Mouse (Mus musculus) ZHBTc4 (cell line): ENCODE data around the gene Ganab.
A peak's percentile ranks its signal among the peaks of the same experiment; 100 is the strongest.
"Not testable (repeated sequence)": the region's sequence is repeated elsewhere in the genome, so short reads cannot be mapped to it uniquely, and the experiment has no call there.

Experiments
- DNase-seq: peaks from one replicate; pipeline ENCODE4 v3.0.0-alpha.2; 2011; ENCODE audit warnings: low read depth, low spot score

Ganab gene

DNA sequence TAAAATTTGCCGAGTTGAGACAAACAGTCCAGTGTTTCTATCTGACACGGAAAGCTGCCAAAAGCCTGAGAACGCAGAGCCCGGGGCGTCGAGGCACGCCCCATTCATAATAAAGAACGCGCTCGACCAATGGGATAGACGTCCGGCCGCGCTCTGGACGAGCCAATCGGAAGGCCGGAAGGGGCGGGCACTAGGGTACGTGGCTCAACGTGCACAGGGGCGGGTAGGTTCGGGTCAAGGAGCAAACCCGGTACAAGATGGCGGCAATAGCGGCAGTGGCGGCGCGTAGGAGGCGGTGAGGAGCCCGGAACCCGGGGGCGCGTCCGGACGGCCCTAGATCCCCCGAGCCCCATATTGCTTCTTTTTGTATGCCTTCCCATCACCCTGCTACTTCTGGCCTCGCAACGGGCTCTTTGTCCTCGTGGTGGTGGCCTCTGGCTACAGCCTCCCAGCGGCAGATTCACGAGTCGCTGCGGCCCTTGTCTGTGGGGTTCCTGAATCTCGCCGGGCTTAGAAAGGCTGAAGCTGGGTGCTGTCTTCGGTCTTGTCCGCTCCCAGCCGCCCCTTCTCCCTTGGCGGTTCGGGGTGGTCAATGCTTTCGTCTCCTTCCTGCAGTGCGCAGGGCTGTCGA is at the start of gene Ganab:
TSS of gene Ganab (plus strand) at position 207 of the 631 bp plus-strand sequence.
- DNase-seq: peak; percentile 99

DNA sequence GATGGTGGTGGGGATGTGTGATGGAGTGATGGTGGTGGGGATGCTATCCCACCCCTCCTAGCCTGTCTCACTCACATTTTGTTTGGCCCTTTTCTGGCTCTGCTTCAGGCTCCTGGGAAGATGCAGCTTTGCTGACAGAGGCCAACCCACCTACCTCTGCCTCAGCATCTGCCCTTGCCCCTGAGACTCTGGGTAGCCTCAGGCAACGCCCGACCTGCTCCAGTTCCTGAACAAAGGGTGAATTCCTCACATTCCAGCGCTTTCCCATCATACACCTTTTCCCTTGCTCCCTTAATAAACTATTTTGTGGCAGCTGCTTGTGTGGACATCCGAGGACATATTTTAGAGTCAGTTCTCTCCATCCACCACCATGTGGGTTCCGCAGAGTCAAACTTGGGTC is 49.5 kb upstream of the Ganab start:
- peak; percentile 76 for DNase-seq

DNA sequence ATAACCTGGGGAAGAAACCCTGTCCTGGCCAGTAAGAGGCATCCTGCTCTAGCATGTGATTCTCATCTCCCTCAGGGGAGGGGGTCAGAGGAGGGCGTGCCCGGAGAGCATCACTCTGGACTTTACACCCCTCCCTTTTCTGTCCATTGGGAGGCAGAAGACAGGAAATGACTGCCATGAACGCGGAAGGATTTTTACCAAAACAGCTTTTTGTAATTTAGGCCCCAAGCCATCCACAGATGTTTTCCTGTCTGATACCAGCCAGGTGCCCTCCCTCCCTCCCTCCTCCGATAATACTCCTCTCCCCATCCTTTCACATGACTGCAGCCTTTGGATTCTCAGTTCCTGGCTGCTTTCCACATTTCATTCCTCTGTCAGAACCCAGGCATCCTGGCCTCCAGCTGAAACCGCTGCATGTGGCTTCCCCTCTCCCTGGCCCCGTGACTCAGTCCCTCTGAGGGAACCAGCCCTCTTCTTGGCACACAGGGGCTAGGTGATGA is 47.4 kb upstream of the Ganab start, which contains the start of gene Lrrn4cl:
TSS of gene Lrrn4cl (plus strand) at position 367 of the 500 bp plus-strand sequence.
- peak; percentile 85 for DNase-seq

DNA sequence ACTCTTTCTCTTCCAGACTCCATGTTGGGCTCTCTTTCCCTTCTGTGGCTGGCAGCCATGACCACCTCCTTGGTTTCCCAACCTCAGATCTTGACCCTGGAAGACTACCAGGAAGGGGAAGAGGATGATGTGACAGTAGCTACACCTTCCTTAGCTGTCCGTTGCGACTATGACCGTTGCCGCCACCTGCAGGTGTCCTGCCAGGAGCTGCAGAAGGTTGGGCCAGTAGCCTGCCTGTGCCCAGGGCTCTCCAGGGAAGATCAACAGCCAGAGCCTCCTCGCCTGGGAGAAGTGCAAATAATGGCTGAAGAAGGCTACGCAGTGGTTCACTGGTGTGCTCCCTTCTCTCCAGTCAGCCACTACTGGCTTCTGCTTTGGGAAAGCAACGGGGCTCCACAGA is 46.2 kb upstream of the Ganab start:
- peak; percentile 39 for DNase-seq

DNA sequence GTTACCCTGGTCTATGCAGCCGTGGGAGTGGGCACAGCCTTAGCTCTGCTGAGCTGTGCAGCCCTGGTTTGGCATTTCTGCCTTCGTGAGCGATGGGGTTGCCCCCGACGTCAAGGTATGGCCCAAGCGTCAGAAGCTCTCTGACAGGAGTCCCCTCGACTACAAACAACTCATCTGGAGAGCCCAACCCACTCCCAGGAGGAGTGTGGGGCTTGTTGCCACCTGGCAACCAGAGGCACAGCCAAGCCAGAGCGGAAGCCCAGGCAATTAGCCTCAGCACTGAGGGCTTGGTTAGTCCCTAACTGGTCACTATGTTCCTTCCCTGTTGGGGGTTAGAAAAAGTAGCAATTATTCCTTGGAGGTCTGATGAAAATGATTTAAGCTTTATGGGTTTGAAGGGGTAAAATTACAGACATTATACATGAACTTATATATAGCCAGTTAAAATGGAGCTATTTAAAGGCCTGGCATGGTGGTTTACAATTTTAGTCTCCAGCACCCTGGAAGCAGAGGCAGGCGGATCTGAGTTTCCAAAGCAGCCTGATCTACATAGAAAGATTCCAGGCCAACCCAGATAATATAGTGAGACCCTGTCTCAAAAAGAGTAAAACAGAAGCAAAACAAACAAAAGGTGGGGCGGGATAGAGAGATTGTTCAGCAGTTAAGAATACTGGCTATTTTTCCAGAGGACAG is 45.5 kb upstream of the Ganab start:
- no peak for DNase-seq

DNA sequence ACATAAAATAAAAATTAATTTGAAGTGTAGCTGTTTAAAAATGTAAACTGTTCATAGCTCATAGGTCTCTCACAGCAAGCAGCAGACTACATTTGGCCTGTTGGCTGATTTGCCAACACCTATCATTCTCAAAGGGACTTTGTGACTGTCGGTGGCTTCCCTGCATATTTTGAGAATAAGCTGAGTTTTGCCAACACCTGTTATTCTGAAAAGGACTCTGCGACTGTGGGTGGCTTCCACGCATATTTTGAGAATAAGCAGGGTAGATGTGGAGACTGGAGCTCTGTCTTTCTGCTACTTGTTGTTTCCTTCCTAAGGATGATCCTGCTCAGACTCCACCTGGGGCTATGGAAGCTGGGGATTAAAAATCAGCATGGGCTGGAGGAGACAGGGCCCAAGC is 44.8 kb upstream of the Ganab start:
- DNase-seq: no peak

DNA sequence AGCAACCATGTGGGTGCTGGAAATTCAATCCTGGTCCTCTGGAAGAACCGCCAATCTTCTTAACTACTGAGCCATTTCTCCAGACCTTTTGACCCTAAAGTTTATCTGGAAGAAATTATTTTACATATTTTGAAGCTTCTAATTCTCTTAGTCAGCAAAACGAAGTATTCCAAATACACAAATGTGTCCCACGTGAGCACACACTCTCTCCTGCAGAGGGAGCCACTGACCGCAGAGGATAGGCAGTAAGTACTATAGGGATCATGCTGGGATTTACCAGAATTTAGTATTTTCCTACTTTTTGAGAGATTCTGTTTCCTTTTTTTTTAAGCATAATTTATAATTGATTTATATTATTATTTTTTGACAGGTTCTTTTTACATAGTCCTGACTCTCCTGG is 40.2 kb upstream of the Ganab start:
- DNase-seq: peak; percentile 77

DNA sequence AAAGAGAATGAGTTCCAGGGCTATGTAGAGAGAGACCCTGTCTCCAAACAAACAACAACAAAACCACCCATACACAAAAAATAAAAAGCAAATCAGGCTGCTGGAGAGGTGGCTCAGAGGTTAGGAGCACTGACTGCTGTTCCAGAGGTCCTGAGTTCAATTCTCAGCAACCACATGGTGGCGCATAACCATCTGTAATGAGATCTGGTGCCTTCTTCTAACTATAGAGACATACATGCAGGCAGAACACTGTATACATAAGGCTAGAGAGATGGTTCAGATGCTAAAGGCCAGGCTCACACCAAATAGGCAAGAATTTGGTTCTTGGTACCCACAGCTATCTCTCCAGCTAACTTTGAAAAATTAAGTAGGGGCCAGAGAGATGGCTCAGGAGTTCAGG is 38.9 kb upstream of the Ganab start:
- DNase-seq: no peak

DNA sequence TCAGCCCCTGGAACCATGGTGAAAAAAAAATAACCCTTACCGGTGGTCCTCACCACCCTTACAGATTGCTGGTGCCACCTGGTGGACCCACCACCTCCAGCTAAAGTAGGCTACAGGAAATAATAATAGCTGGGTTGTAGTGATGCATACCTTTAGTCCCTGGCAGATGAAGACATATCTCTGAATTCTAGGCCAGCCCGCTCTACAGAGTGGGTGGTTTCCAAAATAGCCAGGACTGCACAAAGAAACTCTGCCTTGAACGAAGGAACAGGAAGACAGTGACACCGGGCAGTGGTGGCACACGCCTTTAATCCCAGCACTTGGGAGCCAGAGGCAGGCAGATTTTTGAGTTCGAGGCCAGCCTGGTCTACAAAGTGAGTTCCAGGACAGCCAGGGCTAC is 33.6 kb upstream of the Ganab start:
- DNase-seq: no peak

DNA sequence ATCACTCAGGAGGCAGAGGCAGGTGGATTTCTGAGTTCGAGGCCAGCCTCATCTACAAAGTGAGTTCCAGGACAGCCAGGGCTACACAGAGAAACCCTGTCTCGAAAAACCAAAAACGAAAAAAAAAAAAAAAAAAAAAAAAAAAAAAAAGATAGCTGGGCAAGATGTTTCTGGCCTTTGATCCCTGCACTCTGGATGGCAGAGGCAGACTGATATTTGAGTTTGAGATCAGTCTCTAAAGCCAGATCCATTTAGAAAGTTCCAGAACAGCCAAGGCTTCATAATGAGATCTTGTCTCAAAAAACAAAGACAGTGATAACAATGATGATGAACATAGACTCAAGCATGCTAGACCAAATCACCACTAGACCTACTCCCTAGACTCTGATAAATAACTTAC is 27.5 kb upstream of the Ganab start:
- not testable (repeated sequence) for DNase-seq

DNA sequence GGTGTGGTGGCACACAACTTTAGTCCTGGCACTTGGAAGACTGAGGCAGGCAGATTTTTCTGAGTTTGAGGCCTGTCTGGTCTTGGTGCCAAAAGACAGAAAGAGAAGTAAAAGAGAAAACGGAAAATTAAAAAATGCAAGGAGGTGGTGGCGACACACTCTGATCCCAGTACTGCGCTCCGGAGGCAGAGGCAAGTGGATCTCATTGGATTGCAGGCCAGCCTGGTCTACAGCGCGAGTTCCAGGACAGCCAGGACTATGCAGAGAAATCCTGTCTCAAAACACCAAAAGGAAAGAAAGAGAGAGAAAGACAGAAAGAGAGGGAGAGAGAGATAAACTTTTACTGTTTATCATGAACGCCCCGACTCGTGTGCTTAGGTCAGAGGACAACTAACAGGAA is 27.0 kb upstream of the Ganab start:
- DNase-seq: no peak

DNA sequence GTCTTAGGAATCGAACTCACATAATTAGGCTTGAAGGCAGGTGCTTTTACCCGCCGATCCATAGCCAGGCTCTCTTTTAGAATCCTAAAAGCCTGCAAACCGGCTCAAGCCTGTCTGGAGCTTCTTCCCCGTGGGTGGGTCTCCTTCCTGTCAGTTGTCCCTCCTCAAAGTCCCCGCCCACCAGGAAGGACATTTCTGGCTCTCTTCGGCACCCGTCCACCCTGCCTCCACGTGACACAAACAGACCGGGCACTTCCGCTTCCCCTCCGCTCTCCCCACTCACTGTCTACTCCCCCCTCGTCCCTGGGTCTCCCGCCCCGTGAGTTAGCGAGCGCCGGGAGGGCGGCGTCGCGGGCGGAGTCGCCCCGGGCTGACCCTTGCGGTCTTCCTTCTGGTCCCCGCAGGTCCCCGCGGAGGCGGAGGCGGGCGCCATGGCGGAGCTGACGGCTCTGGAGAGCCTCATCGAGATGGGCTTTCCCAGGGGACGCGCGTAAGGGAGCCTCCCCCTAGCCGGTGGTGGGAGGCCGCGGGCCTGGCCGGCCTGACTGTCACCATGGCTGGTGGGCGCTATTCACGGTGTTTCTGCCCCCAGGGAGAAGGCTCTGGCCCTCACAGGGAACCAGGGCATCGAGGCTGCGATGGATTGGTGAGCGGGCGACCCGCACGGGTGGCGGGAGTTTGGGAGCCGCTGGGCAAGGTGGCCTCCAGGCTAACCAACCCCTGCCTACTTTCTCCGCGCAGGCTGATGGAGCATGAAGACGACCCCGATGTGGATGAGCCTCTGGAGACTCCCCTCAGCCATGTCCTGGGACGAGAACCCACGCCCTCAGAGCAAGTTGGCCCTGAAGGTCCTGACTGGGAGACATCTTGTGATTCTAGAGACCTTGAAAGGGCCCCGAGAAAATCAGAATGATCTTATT is 26.3 kb upstream of the Ganab start, which contains the start of gene Ubxn1:
TSS of gene Ubxn1 (plus strand) at position 230 of the 920 bp plus-strand sequence.
- DNase-seq: peak; percentile 99

DNA sequence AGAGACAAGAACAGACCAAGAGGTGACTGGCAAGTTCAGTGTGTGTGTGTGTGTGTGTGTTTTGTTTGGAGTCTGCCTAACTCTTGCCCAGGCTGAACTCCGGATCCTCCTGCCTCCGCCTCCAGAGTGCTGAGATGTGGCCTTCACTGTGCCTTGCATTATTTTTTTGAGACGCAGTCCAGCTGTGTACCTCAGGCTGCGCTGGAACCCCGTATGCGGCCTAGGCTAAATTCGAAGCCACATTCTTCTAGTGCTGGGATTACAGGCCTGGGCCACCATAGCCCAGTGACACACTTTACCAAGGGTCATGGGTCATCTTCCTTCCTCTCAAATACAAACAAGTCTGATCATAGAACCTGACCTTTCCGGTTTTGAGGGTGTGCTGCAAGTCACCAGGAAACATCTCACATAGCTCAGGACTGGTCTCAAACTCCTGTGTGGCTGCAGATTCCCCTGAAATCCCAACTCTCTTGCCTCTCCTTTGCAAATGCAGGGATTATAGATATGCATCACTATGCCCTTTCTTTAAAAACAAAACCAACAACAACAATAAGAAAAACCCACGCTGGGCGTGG is 25.5 kb upstream of the Ganab start:
- DNase-seq: peak; percentile 69

DNA sequence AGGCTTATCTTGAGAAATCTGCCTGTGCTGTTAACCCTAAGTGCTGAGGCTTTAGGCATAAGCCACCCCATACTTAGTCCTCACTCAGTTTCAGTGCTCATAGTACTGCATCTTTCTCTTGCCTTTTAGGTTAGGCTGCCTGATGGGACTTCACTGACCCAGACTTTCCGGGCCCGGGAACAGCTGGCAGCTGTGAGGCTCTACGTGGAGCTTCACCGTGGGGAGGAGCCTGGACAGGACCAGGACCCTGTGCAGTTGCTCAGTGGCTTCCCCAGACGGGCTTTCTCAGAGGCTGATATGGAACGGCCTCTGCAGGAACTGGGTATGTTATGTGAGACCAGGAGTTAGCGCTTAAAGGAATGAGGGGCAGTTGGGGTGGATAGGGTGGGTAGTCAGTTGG is 22.8 kb upstream of the Ganab start:
- DNase-seq: no peak

DNA sequence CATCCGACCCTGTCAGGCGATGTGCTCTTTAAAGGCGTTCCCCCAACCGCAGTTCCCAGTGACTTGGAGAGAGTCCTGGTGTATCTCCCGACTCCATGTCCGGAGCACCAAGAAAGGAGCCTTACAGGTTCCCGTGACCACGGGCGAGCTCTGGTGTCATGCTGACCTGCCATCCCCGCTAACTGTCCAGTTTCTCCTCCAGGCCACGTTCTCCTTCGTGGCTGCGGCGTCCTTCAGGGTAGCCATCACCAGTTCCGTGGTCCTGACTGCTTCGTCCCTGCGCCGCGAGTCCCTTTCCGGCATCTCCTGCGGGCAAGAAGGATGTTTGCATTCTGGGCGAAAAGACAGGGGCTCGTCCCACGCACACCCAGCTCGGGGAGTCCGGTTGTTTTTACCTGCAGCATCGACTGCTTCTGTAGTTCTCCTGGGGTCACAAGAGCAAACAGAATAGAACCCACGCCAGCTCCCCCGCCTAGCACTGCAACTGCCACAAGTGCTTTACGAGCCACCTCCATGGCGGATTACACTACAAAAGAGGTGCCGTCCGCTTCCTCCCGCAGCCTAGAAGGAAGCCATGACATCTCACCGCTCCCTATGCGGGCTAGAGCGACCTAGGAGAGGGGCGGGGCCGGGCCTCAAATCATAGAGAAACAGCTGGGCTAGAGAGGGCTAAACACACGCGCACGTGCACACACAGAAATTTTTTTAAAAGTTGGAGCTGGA is 17.4 kb upstream of the Ganab start, which contains the start of gene Uqcc3:
TSS of gene Uqcc3 (minus strand) at position 613 of the 723 bp plus-strand sequence.
- peak; percentile 89 for DNase-seq

DNA sequence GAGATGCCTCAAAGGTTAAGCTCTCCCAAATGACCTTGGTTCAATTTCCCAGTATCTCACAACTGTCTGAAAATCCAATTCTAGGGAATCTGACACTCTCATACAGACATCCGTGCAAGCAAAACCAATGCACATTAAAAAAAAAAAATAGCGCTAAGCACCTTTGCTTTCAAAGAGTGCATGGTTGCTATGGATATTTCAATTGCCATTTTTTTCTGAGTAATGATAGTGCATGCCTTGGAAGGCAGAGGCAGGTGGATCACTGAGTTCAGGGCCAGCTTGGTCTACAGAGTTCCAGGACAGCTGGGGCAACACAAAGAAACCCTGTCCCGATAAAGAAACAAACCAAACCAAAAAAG is 16.9 kb upstream of the Ganab start:
- no peak for DNase-seq

DNA sequence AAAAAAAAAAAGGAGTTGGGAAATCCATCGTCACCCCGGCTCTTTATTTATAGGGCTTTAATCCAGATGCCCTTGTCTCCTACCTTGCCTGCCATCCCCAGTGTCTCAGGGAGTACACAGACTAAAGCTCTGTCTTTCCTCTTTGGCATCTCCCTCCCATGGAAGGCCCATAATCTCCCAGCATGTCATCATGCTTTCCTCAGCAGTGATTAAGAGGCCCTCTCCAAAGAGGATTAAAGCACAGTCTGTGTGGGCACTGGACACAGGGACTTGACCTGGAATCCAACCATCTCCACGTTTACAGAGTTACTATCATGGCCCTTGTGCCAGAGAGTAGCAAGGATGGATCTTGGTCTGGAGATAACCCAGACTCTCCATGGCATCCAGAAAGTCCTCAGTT is 14.3 kb upstream of the Ganab start, which contains the start of the genes Lbhd1 and Gm49403:
TSS of gene Lbhd1 (plus strand) at position 117 of the 400 bp plus-strand sequence.
TSS of gene Gm49403 (plus strand) at position 315 of the 400 bp plus-strand sequence.
- no peak for DNase-seq

DNA sequence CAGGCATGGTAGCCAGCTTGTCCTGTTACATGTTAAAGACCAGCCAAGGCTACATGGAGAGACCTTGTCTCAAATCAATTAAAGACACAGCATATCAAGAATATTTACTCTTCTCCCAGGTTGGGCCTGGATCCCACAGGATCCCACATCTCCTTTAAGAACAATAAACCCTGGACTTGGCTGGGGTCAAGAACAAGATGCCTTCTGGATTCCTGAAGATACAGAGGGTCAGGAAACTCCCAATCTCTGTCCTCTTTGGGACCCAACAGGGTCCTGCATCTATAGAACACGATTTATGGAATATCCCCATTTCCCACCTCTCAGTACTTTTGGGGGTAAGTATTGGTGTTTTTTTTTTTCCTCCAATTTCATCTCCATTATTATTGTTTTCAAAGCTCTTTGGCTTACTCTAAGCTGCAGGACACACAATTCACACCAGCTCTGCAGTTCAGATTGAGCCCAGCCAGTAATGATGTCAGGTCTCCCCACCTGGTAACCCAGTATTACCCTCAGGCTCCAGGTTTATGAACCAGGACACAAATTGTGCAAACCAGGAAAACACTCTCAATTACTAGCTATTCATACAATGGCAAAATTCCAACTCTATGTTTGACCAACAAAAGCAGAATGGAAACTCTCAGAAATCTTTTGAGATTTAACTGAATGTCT is 10.8 kb upstream of the Ganab start:
- DNase-seq: peak; percentile 62

DNA sequence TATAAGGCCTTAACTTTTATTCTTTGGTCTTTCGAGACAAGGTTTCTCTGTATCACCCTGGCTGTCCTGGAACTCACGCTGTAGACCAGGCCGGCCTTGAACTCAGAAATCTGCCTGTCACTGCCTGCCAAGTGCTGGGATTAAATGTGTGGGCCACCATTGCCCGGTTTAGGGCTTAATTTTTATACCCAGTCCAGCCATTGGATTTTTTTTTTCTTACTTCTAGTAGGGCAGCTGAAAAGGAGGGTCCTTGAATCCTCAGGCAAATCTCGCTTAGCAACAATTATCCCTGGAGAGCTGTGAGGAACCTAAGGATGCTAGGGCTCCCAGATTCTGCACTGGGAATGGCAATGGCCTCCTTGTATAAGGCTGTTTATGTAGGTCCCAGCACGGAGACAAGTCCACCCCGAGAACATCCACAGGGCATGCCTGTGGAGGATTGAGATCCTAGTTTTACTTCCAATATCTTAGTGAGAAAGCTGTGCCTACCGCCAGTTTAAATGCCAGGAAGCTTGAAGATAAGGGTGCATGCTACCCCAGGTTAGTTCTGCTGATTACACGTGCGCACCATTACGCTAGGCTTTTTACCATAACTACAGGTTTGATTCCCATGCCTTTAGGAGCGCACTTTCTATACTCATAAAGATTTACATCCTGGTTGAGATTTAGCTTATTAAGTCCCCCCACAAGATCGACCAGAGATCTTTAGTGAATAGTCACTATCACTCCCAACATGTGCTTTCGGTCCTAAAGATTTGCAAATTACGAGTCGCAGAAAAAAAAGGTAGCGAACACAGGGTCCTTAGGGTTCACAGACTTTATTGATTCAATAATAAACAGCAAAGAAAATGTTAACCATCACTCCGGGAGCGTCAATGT is 10.0 kb upstream of the Ganab start:
- DNase-seq: peak; percentile 69
